Mouse (Mus musculus): ENCODE results near the gene Nrtn. TPM values are rescaled to one million over a fixed set of nuclear protein-coding genes. Genes with fewer than 3 reads are reported as not detected.

The Nrtn gene
- polyA plus RNA-seq, 1 experiment from 2014 or later: 20.5 TPM

DNA sequence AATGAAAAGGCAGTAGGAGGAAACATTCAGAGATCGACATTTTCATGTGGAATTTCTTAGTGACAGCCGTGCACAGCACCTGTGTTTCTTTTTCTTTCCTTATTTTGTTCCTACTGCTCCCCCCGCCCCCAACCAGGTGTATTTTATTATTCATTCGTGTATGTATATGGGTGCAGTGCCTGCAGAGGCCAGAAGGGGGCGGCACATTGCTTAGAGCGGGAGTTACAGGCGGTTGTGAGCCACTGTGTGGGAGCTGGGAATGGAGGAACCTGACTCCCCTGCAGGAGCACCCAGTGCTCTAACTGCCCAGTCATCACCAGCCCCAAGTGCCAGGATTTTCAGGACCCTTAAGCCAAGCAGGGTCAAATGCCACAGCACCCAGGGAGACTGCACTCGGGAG is 20.8 kb downstream of the Nrtn start:
- Histone ChIP-seq H3K9me3 (no peaks in the 10 kb centered on the region), H3K27ac (no peak overlapping the region), H3K36me3 (no peaks in the 10 kb centered on the region), H3K4me2 (no peak overlapping the region), H3K9ac (no peak overlapping the region), H3K4me1 (no peaks in the 10 kb centered on the region), H3K4me3 (no peak overlapping the region), H3K27me3 (no peaks in the 10 kb centered on the region)
- ATAC-seq (ENCODE audit: insufficient number of reproducible peaks, low FRiP score, low TSS enrichment, low read depth): no peak
- WGBS: 38% methylated on average over 8 of the region's 8 CpGs

DNA sequence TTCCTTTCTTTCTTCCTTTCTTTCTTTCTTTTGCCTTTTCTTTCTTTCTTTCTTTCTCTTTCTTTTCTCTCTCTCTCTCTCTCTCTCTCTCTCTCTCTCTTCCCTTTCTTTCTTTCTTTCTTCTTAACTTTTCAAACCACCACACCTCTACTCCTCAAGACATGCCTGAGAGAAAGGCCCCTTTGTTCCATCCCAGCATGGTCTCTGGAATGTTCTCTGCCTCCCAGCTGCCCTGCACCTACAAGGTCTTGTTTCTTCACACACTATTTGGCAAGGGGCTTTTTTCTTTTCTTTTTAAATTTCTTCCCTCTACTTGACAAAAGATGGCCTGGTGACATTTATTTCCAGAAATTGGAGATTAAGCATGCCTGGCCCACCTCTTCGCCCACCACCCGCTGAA is 27.7 kb downstream of the Nrtn start:
- ATAC-seq (ENCODE audit: insufficient number of reproducible peaks, low FRiP score, low TSS enrichment, low read depth): no peak
- no peak overlapping the region for H3K9ac ChIP-seq
- H3K4me2 ChIP-seq: no peak overlapping the region
- WGBS: 72% methylated on average over 2 of the region's 2 CpGs
- no peak overlapping the region for H3K4me3 ChIP-seq
- H3K4me1 ChIP-seq: peaks cover 31% of the 10 kb centered on the region
- no peaks in the 10 kb centered on the region for H3K27me3 ChIP-seq
- no peak overlapping the region for H3K27ac ChIP-seq
- H3K36me3 ChIP-seq: no peaks in the 10 kb centered on the region
- H3K9me3 ChIP-seq: no peaks in the 10 kb centered on the region

DNA sequence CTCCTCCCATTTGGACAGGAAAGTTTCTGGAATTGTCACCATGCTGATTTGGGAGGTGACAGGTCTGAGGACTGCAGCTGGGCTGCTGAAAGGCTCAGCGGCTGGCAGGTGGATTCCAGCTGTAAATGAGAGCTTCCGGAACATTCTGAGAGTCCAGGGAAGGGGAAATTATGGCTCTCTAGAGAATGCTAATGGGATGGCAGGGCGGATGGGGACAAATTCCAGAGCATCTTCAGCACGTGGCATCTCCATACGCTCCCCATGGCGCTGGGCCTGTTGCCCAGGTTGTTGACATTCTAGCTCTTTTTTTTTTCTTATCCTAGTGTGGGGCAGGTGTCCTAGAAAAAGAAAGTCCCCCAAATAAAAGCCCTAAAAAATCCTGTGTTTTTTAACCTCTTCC is 28.2 kb downstream of the Nrtn start:
- no peak overlapping the region for H3K9ac ChIP-seq

GRCm38 (mm10) chr17:56728117-56728516 is 29.2 kb downstream of the Nrtn start:
- no peak for ATAC-seq (ENCODE audit: insufficient number of reproducible peaks, low FRiP score, low TSS enrichment, low read depth)
- H3K4me2 ChIP-seq: 0 out of 2 replicates have a peak overlapping the region, but pooled peaks have one; percentile 11

More for the DNA sequence above, 28.2 kb downstream of the Nrtn start:
- no peak for ATAC-seq (ENCODE audit: insufficient number of reproducible peaks, low FRiP score, low TSS enrichment, low read depth)
- no peaks in the 10 kb centered on the region for H3K9me3 ChIP-seq
- no peaks in the 10 kb centered on the region for H3K27me3 ChIP-seq
- no peak overlapping the region for H3K27ac ChIP-seq
- WGBS: 24% methylated on average over 6 of the region's 6 CpGs
- H3K4me2 ChIP-seq: no peak overlapping the region
- H3K4me3 ChIP-seq: no peak overlapping the region
- no peaks in the 10 kb centered on the region for H3K36me3 ChIP-seq
- peaks cover 31% of the 10 kb centered on the region for H3K4me1 ChIP-seq

GRCm38 (mm10) chr17:56727659-56728058 is 29.7 kb downstream of the Nrtn start:
- H3K4me3 ChIP-seq: no peak overlapping the region
- H3K27ac ChIP-seq: 0 out of 2 replicates have a peak overlapping the region, but pooled peaks have one; percentile 44
- no peaks in the 10 kb centered on the region for H3K27me3 ChIP-seq
- peaks cover 46% of the 10 kb centered on the region for H3K4me1 ChIP-seq
- no peak overlapping the region for H3K9ac ChIP-seq
- H3K9me3 ChIP-seq: no peaks in the 10 kb centered on the region
- 9% methylated on average over 12 of the region's 12 CpGs for WGBS
- no peak for ATAC-seq (ENCODE audit: insufficient number of reproducible peaks, low FRiP score, low TSS enrichment, low read depth)
- H3K36me3 ChIP-seq: peaks cover 8% of the 10 kb centered on the region
- H3K4me2 ChIP-seq: 0 out of 2 replicates have a peak overlapping the region, but pooled peaks have one; percentile 11

More at GRCm38 (mm10) chr17:56728117-56728516, 29.2 kb downstream of the Nrtn start:
- H3K36me3 ChIP-seq: peaks cover 3% of the 10 kb centered on the region; the same call in 1 of the 2 replicates
- WGBS: 11% methylated on average over 12 of the region's 12 CpGs
- no peak overlapping the region for H3K27ac ChIP-seq
- no peak overlapping the region for H3K4me3 ChIP-seq
- H3K27me3 ChIP-seq: no peaks in the 10 kb centered on the region
- H3K9ac ChIP-seq: no peak overlapping the region
- H3K9me3 ChIP-seq: no peaks in the 10 kb centered on the region
- H3K4me1 ChIP-seq: peaks cover 42% of the 10 kb centered on the region

GRCm38 (mm10) chr17:56727029-56727649 is 30.2 kb downstream of the Nrtn start:
- peaks cover 51% of the 10 kb centered on the region for H3K4me1 ChIP-seq
- WGBS: 11% methylated on average over 7 of the region's 7 CpGs
- no peaks in the 10 kb centered on the region for H3K27me3 ChIP-seq
- H3K9ac ChIP-seq: no peak overlapping the region
- ATAC-seq (ENCODE audit: insufficient number of reproducible peaks, low FRiP score, low TSS enrichment, low read depth): no peak
- no peaks in the 10 kb centered on the region for H3K9me3 ChIP-seq
- 0 out of 2 replicates have a peak overlapping the region, but pooled peaks have one; percentile 11 for H3K4me2 ChIP-seq
- H3K36me3 ChIP-seq: peaks cover 13% of the 10 kb centered on the region
- H3K27ac ChIP-seq: peak overlapping the region; percentile 44; the same call in 1 of the 2 replicates
- no peak overlapping the region for H3K4me3 ChIP-seq

- Histone ChIP-seq H3K4me3 (no peak overlapping the region), H3K27me3 (no peaks in the 10 kb centered on the region), H3K36me3 (peaks cover 26% of the 10 kb centered on the region), H3K4me1 (peaks cover 74% of the 10 kb centered on the region), H3K9me3 (no peaks in the 10 kb centered on the region), H3K9ac (no peak overlapping the region), H3K27ac (0 out of 2 replicates have a peak overlapping the region, but pooled peaks have one; percentile 12), H3K4me2 (no peak overlapping the region)
- ATAC-seq (ENCODE audit: insufficient number of reproducible peaks, low FRiP score, low TSS enrichment, low read depth): 0 out of 2 replicates have a peak, but pooled peaks have one; percentile 20
- 59% methylated on average over 11 of the region's 11 CpGs for WGBS
These were observed 33.7 kb downstream of the Nrtn start for GRCm38 (mm10) chr17:56723419-56724161.

GRCm38 (mm10) chr17:56722441-56722840 is 34.9 kb downstream of the Nrtn start:
- Histone ChIP-seq H3K27me3 (no peaks in the 10 kb centered on the region), H3K27ac (peak overlapping the region; percentile 12), H3K9me3 (no peaks in the 10 kb centered on the region), H3K36me3 (peaks cover 26% of the 10 kb centered on the region), H3K4me2 (no peak overlapping the region), H3K4me3 (no peak overlapping the region), H3K4me1 (peaks cover 72% of the 10 kb centered on the region), H3K9ac (no peak overlapping the region)
- ATAC-seq (ENCODE audit: insufficient number of reproducible peaks, low FRiP score, low TSS enrichment, low read depth): no peak
- WGBS: 34% methylated on average over 5 of the region's 5 CpGs

DNA sequence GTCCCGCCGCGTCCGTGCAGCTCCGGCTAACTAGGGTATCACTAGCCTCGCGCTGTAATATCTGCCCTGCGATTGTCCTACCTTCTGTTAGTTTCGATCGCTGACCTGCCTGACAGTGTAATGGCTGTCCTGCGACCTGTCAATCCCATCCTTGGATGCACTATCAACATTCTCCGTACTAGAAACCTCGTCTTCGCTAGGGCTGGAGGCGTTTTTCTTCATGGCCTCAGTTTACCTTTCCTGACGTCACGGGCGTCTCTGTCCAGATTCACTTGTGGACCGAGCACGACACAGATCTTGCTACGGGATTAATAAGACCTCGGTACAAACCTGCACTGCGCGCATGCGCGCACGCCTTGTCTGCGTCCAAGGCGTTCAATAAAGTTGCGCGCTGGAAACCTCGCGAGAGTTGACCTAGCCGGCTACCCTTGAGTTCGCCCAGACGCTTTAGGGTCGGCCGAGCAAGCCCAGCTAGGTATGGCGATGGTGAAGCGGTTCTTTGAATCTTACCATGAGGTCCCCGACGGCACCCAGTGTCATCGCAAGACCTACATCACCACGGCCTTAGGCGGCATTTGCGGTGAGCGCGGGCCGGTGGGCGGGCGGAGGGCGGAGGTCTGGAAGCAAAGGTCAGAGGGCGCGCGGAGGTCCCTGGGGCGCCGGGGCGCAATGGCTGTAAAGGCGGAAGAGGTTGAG is 39.8 kb downstream of the Nrtn start, which contains the start of the genes Ndufa11 and Vmac:
TSS of gene Ndufa11 (plus strand) at position 405 of the 696 bp plus-strand sequence.
TSS of gene Vmac (minus strand) at position 660 of the 696 bp plus-strand sequence.
- Histone ChIP-seq H3K27me3 (no peaks in the 10 kb centered on the region), H3K9me3 (no peaks in the 10 kb centered on the region), H3K9ac (peak within 1 kb of the TSS; percentile 89), H3K36me3 (peaks cover 21% of the 10 kb centered on the region), H3K4me3 (peak within 1 kb of the TSS; percentile 83), H3K4me2 (peak within 1 kb of the TSS; percentile 85), H3K4me1 (peaks cover 60% of the 10 kb centered on the region), H3K27ac (peak within 1 kb of the TSS; percentile 89)
- under 1% methylated on average over 59 of the region's 59 CpGs for WGBS
- ATAC-seq (ENCODE audit: insufficient number of reproducible peaks, low FRiP score, low TSS enrichment, low read depth): peak; percentile 50

DNA sequence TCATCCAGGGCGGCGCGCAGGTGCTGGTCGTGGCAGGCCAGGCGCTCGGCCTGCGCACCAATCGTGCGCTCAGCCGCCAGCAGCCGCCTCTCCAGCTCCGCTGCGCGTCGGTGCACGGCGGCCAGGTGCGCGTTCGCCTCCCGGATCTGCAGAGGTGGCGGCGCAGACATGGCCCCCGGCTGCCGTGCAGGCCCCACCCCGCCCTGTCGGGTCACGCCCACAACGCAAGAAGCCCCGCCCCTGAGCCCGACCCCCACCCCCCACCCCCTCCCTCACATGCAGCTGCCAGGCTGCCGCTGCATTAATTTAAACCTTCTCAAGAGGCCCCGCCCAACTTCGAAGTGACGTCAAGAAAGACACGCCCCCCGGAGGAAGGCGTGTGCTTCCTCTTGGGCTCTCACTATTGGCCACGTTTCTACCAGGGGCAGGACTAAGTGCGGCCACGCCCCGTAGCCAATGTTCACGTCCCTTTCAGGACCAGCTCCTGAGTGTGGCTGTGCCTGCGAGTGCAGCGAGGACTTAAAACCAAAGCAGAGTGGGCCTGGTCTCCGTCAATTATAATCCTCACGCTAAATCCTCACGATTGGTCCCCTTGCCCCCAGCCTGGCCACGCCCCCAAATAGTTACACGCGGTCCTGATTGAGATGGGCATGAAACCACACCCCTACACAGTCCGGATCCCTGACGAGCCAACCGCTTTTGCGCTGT is 40.5 kb downstream of the Nrtn start:
- peak overlapping the region; percentile 85 for H3K4me2 ChIP-seq
- H3K4me3 ChIP-seq: peak overlapping the region; percentile 83
- H3K4me1 ChIP-seq: peaks cover 53% of the 10 kb centered on the region
- peak; percentile 92 for ATAC-seq (ENCODE audit: insufficient number of reproducible peaks, low FRiP score, low TSS enrichment, low read depth)
- peaks cover 22% of the 10 kb centered on the region for H3K36me3 ChIP-seq
- no peaks in the 10 kb centered on the region for H3K9me3 ChIP-seq
- H3K27me3 ChIP-seq: no peaks in the 10 kb centered on the region
- peak overlapping the region; percentile 89 for H3K9ac ChIP-seq
- under 1% methylated on average over 55 of the region's 55 CpGs for WGBS
- peak overlapping the region; percentile 89 for H3K27ac ChIP-seq

All from limb, embryonic 15.5 days (tissue).